Mouse (Mus musculus): ENCODE results near the gene 1700020D05Rik.

The 1700020D05Rik gene

DNA sequence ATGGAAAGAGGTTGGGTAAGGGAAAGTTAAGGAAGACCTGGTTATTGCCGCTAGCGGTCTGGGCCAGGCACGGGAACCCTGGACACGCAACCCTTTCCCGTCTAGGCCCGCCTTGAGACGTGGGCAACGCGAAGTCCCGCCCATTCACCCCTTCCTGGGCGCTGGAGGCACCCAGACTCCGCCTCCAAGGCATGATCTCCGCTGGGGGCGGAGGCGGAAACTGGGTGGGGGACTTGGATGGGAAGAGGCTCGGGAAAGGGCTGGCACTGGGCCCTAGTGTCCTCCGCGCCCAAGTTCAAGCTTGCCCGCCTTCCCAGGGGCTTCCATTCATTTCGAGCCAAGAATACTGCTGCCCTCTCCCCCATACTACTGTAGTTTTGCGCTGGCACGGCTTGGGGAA is 29.9 kb downstream of the 1700020D05Rik start, which contains the start of gene Efemp2:
TSS of gene Efemp2 (plus strand) at position 235 of the 400 bp plus-strand sequence.
- DNase-seq = peak; percentile 79

DNA sequence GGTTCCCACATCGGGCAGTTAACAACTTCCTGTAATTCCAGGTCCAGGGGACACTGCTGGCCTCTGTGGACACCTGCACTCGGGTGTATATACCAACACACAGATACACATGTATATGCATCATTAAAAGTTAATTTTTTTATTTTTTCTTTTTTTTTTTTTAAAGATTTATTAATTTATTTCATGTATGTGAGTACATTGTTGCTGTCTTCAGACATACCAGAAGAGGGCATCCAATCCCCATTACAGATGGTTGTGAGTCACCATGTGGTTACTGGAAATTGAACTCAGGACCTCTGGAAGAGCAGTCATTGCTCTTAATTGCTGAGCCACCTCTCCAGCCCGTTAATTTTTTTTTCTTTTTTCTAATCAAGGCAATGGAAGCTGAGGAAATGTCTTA is 30.7 kb downstream of the 1700020D05Rik start:
- no peak for DNase-seq

GRCm38 (mm10) chr19:5471846-5472245 is 31.7 kb downstream of the 1700020D05Rik start:
- no peak for DNase-seq

DNA sequence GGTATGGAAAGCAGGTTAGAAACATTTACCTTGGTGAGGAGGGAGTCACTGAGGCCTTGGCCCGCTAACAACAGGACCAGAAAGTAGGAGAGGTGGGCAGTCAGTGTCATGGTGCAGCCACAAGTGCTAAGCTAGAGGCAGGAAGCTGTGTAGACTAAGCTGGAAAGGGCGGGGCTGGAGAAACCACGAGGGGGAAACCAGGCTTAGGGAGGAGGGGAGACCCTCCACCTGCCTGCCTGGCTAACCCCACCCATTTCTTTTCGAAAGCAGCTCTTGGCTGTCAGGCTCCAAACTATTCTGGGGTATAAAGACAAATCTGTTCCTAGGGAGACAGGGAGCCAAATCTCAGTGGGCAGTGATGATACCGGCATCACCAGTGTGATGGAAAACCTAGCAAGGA is 35.2 kb downstream of the 1700020D05Rik start, which contains the start of gene Ctsw:
TSS of gene Ctsw (minus strand) at position 134 of the 400 bp plus-strand sequence.
- no peak for DNase-seq

GRCm38 (mm10) chr19:5466916-5467500 is 36.6 kb downstream of the 1700020D05Rik start:
- no peak for DNase-seq

DNA sequence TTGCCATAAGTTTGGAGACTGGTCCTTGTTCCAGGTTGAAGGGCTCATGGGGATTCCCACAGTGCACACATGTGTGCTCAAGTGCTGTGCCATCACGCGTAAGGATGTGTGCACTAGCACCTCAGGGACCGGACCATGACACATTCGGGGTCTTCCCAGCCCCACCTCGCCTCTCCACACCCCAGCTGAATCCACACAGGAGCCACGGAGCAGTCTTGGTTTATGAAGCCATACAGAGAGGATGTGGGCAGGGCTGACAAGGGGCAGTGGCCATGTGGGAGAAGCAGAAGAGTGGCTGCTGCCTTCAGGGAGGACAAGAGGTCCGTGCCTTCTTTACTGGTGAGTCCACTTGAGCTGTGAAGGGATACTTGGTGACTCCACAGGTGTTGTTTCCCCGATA is 38.5 kb downstream of the 1700020D05Rik start:
- DNase-seq = no peak

DNA sequence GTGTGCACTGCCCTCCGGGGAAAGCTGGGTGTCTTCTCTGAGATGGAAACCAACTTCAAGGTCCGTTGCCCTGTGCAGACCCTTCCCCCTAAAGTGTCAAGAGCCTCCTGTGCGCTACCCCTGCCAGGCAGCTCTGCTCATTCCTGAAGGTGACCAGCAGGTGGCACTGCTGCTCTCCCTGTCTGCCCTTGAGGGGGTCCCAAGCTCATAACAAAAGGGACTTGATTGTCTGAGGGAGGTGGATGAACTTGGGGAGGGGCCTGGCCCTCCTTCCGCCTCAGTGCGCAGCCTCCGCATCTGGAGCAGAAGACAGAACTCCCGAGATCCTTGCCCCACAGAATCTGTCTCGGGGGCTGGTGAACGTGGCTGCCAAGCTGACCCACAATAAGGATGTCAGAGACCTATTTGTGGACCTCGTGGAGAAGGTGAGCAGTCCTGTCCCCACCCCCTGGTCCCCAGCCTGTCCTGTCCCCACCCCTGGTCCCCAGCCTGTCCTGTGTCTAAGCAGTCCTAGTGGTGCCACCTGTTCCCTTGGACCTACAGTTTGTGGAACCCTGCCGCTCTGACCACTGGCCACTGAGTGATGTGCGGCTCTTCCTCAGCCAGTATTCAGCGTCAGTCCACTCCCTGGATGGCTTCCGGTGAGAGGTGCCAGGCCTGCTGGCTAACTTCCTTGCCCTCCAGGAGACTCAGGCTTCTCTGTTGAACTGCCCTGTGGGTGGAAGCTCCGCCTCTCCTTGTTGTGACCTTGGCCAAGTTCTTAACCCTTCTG is 39.6 kb downstream of the 1700020D05Rik start:
- DNase-seq = peak; percentile 72

- peak; percentile 46 for DNase-seq
Observed at GRCm38 (mm10) chr19:5463212-5463611, 40.4 kb downstream of the 1700020D05Rik start.

DNA sequence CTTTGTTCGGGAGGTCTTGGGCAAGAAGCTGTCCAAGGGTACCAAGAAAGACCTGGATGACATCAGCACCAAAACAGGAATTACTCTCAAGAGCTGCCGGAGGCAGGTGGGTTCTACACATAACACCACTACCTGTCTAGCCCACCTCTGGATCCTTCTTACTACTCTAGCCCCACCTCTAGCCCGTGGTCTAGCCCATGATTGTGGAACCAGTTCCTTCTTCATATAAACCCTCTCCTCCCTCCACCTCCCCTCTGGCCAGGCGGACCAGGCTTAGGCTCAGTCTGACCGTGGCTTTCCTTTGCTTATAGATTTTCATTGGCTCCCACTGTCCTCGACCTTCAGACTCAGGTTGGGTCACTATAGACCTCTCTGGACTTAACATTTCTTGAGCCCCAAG is 42.2 kb downstream of the 1700020D05Rik start:
- DNase-seq = peak; percentile 39

DNA sequence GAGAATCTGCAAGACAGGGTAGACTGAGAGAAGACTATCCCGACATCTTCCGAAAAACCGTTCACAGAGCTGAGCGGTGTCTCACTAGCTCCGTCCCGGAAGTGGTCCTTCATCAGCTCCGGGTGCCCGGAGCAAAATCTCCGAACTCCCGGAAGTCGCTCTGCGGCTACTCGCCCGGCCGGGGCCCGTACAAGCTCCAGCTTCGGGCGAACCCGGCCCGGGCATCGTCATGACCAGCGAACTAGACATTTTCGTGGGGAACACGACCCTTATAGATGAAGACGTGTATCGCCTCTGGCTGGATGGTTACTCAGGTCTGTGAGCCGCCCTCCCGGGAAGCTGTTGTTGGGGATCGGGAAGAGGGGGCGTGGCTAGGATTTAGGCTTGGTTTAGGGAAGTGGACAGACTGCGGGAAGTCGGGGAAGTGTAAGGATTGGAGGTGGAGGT is 43.1 kb downstream of the 1700020D05Rik start, which contains the start of gene Fibp:
TSS of gene Fibp (plus strand) at position 151 of the 447 bp plus-strand sequence.
- peak; percentile 85 for DNase-seq

DNA sequence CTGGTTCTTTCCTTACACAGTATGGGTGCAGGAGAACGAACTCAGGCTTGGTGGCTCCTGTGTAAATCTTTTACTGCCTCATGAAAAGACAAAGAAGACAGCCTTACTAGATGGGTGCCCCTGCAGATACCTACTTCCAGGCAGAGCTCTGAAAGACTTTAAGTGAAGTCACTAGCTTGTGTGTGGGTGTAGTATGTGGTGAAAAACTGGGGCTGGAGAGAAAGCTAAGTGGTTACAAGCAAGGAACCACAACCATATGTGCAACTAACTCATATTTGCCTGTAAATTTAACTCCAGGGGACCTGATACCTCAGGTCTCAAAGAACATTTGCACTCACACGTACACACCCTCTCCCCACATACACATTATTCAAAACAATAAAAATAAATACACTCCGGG is 43.7 kb downstream of the 1700020D05Rik start:
- DNase-seq = peak; percentile 8

DNA sequence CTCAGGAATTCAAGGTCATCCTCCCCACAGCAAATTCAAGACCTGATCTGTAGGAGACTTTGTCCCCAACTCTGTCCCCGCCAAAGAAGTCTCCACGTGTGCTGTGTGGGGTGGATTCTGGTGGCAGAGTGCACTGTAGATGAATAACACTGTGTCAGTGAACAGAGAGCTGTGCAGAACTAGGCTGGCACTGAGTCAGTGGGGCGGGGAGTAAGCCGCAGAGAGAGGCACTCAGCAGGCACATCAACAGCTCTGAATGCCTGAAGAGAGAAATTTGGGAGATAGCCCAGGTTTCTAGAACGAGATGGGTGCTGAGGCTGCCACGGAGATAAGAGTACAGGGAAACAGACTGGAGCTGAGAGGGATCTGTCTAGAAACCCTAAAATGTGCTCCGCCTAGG is 44.6 kb downstream of the 1700020D05Rik start:
- peak; percentile 67 for DNase-seq

DNA sequence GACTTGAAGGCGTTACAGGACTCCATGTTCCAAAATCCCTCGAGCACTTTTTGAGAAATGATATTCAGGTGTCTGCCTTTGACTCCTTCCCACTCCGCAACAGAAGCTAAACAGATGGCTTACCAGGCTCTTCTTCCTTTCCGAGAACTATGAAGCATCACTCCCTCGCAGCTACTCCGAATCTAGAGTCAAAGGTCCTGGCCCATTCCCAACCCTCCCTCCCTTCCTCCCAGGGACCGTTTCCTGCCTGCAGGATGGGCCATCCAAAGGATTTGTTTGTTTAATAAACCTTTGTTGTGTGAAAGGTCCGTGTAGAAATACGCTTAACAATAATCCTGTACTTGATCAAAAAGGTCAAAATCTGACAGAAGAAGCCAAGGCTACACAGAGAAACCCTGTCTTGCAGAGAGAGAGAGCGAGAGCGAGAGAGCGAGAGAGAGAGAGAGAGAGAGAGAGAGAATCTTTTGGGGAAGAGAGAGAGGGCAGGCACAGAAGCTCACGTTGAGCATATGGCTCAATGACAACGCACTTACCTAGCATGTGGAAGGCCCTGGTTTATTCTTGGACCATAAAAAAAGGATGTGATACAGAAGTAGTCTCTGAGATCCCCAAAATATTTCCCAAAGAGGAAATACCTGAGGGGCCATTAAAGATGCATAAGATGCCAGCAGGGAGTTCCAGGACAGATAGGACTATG is 45.7 kb downstream of the 1700020D05Rik start, which contains the start of gene Ccdc85b:
TSS of gene Ccdc85b (minus strand) at position 149 of the 697 bp plus-strand sequence.
- DNase-seq = peak; percentile 26

DNA sequence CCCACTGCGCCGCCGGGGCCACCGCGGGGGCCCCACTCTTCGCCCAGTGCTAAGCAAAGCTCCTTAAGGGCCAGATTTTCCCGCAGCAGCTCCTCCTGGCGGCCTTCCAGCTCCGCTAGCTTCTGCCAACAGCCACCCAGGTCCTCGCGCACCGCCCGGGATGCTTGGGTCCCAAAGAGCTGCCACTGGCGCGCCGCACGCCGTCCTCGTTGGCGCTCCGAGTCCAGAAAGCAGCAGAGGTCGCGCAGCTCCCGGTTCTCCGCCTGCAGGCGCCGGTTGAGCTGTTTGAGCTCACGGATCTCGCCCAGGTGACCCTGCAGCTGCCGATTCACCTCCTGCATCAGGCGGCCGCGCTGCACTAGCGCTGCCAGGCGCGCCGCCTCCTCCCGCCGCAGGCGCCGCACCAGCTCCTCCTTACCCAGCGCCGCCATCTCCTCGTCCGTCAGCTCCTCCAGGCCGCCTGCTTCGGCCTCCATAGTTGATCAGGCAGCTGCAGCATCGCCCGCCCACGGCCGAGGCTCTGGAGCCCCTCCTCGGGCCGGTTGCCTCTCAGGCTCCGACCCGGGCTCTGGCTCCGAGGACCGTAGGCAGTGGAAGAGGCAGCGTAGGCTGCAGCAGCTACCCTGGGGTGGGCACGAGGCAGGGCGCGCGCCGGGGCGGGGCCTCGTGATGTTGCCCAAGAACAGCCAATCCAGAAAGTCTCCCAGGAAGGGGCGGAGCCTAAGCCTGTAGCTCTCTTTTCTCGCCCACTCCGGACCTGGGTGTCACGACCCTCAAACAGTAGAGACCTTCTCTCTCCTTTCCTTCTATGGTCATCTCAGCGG is 46.5 kb downstream of the 1700020D05Rik start:
- peak; percentile 98 for DNase-seq

- no peak for DNase-seq
Observed at GRCm38 (mm10) chr19:5456241-5456921, 47.2 kb downstream of the 1700020D05Rik start.

- DNase-seq = peak; percentile 38
Observed at GRCm38 (mm10) chr19:5455568-5455967, 48.0 kb downstream of the 1700020D05Rik start.

- no peak for DNase-seq
Observed at GRCm38 (mm10) chr19:5455037-5455436, 48.5 kb downstream of the 1700020D05Rik start.

Data from cerebellum, adult 11-12 months (tissue).